Mouse (Mus musculus) testis, adult 2 months (tissue): ENCODE measurements around the gene Inafm1. TPM values are rescaled to one million over a fixed set of nuclear protein-coding genes. Genes with fewer than 3 reads are reported as not detected.
A peak's percentile ranks its signal among the peaks of the same experiment; 100 is the strongest.

Experiments used
- H3K27ac ChIP-seq: fragments of 200-500 bp; 2 replicates; pipeline ENCODE4 v1.5.1; 2012; ENCODE audit warnings: low read depth, low read length; ENCODE audit not compliant: control insufficient read depth, insufficient read depth
- H3K27me3 ChIP-seq: fragments of 200-500 bp; 2 replicates; pipeline ENCODE4 v1.6.1; 2012; ENCODE audit warnings: mild to moderate bottlenecking, low read length, moderate library complexity; ENCODE audit not compliant: control insufficient read depth, insufficient read depth
- H3K36me3 ChIP-seq: fragments of 200-500 bp; 2 replicates; pipeline ENCODE4 v1.6.1; 2012; ENCODE audit warnings: mild to moderate bottlenecking, low read length; ENCODE audit not compliant: control insufficient read depth, insufficient read depth
- H3K4me1 ChIP-seq: fragments of 200-500 bp; 2 replicates; pipeline ENCODE4 v1.6.1; 2012; ENCODE audit warnings: low read length; ENCODE audit not compliant: control insufficient read depth, insufficient read depth
- H3K4me3 ChIP-seq: fragments of 200-500 bp; 2 replicates; pipeline ENCODE4 v1.5.1; 2012; ENCODE audit warnings: low read depth, mild to moderate bottlenecking, low read length, moderate library complexity, mixed read lengths; ENCODE audit not compliant: control insufficient read depth
- CTCF ChIP-seq: fragments of 200-500 bp; IDR thresholded peaks from 2 replicates; pipeline ENCODE4 v1.5.1; 2012; ENCODE audit warnings: low read depth, mild to moderate bottlenecking, inconsistent platforms, low read length, moderate library complexity; ENCODE audit not compliant: control insufficient read depth, insufficient read depth, insufficient replicate concordance
- POLR2A ChIP-seq: fragments of 200-500 bp; IDR thresholded peaks from 2 replicates; pipeline ENCODE4 v1.6.1; 2012; ENCODE audit warnings: low read depth, mild to moderate bottlenecking, inconsistent platforms, low read length, moderate library complexity; ENCODE audit not compliant: control insufficient read depth
- polyA plus RNA-seq: library from polyadenylated mRNA; depleted of rRNA; stranded (reverse); fragments of >200 nt; gene quantifications from 2 replicates; pipeline ENCODE4 v1.2.3, GENCODE M21; 2012

Inafm1 gene
- polyA plus RNA-seq, 1 experiment = 19.5 TPM

DNA sequence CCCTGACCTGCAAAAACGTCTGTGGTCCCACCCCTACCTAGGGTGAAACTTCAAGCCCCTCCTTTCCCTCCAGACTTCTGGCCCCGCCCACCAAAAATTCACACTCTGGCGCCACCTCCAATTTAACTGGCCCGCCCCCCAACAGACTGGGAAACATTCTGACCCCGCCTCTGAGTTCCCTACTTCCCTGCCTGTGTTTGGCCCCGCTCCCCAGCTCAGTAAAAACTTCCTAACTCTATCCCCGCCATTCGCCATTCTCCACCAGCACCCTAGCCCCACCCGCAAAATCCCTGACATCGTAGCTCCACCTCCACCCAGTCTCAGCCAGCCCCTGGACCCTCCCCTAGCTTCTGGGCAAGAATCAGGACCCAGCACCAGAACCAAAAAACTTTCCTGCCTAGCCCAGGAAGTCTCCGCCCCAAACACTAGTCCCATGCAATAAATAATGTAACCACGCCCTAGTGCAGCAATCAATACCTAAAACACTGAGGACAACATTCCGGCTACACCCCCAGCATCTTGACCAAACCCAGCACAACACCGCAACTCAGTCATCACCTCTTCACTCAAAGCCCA, 12.1 kb upstream of the Inafm1 start:
- TF ChIP-seq POLR2A (no peak), CTCF (no peak)
- H3K27me3 ChIP-seq = no peaks in the 10 kb centered on the region
- peaks cover 10% of the 10 kb centered on the region for H3K4me1 ChIP-seq
- H3K36me3 ChIP-seq = peaks cover 6% of the 10 kb centered on the region
- H3K4me3 ChIP-seq = peak overlapping the region; percentile 91
- peak overlapping the region; percentile 80 for H3K27ac ChIP-seq

DNA sequence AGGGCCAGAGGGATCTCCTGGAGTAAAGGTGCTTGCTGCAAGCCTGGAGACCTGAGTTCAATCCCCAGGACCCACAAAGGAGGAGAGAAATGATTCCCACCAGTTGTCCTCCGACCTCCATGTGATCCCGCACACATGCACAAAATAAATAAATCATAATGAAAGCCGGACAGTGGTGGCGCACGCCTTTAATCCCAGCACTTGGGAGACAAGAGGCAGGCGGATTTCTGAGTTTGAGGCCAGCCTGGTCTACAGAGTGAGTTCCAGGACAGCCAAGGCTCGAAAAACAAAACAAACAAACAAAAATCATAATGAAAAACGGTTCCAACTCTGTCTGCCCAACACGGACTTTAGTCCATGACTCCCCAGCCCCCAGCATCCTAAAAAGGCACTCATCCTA, 11.5 kb upstream of the Inafm1 start:
- H3K4me1 ChIP-seq = peaks cover 10% of the 10 kb centered on the region
- no peak for TF ChIP-seq POLR2A
- no peak for TF ChIP-seq CTCF
- peak overlapping the region; percentile 91 for H3K4me3 ChIP-seq
- H3K27ac ChIP-seq = 0 out of 2 replicates have a peak overlapping the region, but pooled peaks have one; percentile 80
- H3K27me3 ChIP-seq = no peaks in the 10 kb centered on the region
- peaks cover 6% of the 10 kb centered on the region for H3K36me3 ChIP-seq

DNA sequence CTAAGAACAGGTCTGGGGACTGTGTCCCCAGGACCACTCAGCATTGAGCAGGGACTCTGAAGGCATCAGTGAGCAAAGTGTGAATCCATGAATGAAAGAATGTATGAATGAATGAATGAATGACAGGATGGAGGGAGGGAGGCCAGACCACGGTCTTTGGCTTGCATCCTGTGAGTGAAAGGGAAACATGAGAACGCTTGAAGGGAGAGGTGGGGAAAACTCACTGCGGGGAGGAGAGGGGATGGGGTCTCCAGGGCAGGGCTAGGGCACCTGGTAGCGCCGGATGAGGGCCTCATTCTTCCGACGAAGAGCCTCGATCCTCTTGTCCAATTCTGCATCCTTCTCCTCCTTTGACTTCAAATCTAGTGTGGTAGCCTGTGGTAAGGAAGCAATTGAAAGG, 10.6 kb upstream of the Inafm1 start:
- no peak for TF ChIP-seq CTCF
- TF ChIP-seq POLR2A = no peak
- Histone ChIP-seq H3K4me3 (no peak overlapping the region), H3K27ac (no peak overlapping the region), H3K4me1 (peaks cover 10% of the 10 kb centered on the region), H3K27me3 (no peaks in the 10 kb centered on the region), H3K36me3 (peaks cover 6% of the 10 kb centered on the region)

DNA sequence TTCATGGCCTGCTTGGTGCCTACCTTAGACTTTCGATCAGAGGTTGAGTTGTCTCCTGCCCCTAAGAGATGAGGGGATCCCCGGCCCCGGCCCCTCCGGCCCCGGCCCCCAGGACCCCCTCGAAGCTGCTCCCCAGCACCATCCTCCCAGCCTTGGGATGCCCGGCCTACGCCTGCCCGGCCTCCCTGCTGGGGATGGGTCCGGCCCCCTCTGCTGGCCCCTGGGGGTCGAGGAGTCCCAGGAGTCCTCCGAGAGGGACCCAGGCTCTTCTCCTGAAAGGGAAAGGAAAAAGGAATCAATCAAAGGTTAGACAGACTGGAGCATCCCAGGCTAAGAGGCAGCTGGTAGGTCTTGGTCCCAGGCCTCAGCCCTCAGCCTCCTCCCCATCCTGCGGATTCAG, 8.9 kb upstream of the Inafm1 start:
- no peak overlapping the region for H3K4me3 ChIP-seq
- no peak overlapping the region for H3K27ac ChIP-seq
- no peak for TF ChIP-seq CTCF
- no peak for TF ChIP-seq POLR2A
- H3K27me3 ChIP-seq = no peaks in the 10 kb centered on the region
- peaks cover 6% of the 10 kb centered on the region for H3K36me3 ChIP-seq
- H3K4me1 ChIP-seq = peaks cover 10% of the 10 kb centered on the region

DNA sequence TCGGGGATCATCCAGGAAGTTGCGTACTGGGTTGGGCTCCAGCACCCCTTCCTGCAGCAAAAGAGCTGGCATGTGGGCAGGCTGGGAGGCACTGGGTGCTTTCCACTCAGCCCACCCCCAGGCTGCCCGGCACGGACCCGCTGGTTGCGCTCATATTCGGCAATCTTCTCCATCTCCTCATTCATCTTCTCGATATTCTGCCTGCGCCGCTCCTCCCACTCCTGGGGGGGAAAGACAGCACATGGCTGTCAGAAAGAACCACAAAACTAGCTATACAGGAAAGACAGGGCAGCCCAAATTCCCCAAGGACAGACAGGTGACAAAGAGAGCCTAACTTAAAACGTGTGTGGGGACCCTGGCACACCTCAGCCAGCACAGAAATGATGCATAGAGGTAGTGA, 7.3 kb upstream of the Inafm1 start:
- H3K27ac ChIP-seq = no peak overlapping the region
- no peaks in the 10 kb centered on the region for H3K27me3 ChIP-seq
- no peak for TF ChIP-seq POLR2A
- no peak for TF ChIP-seq CTCF
- H3K4me1 ChIP-seq = peaks cover 10% of the 10 kb centered on the region
- peaks cover 6% of the 10 kb centered on the region for H3K36me3 ChIP-seq
- H3K4me3 ChIP-seq = no peak overlapping the region

DNA sequence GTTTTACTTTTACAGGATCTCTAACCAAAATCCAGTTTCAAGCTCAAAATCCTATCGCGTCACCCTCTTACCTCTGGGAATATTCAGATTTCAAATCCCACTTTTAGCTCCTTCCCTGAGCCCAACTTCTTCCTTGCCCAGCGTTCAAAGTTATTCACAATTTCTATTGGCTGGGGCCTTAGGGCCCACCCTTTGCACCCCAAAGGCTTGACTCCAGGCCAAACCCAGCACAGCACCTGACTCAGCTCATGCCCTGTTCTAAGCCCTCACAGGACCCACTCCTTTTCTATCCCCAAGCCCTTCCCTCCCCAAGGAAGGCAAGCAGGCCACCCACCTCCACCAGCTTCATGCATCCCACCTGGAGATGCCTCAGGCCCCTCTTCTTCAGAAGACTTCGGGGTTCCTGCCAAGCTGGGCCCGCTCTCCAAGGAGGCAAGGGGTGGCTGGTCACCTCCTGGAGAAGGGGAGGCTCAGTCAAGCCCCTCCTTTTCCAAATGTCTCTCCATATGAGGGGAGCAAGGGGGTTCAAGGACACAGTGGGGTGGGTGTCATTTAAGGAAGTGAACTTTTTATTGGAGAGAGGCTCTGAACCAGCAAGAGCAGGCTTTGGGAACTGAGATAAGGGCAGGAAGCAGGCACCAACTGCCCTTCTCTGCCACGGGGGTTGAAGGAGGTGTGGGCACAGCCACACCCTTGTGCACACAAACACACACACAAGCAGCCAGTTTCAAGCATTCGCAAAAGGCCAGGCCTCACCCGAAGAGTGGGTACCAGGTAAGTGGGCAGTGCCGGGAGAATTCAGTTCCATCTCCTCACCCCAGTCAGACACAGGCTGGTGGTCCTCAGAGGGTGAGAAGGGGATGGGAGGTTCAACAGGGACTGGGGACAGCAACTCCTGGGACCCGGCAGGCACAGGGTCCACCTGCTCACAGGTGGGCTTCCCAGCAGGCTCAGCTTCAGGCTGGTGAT, 1.8 kb upstream of the Inafm1 start:
- no peak for TF ChIP-seq CTCF
- TF ChIP-seq POLR2A = no peak
- H3K27me3 ChIP-seq = no peaks in the 10 kb centered on the region
- H3K4me1 ChIP-seq = peaks cover 19% of the 10 kb centered on the region
- H3K36me3 ChIP-seq = no peaks in the 10 kb centered on the region; the same call in 1 of the 2 replicates
- no peak overlapping the region for H3K27ac ChIP-seq
- no peak overlapping the region for H3K4me3 ChIP-seq

DNA sequence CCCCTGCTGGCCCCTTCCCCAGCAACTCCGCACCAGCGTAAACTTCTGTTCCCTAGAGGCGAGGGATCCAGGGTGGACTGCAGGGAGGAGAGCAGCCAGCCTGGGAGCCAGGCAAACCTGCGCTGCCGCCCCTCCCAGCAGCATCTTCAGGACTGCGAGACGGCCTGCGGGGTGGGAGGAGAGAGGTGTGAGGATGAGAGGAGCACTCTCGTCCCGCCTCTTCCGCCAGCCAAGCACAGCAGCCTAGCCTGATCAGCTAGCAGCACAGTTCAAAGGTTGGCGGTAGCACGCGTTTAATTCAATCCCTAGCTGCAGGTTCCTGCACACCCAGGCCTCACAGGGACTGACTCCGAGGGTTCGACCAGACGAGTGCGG, 336 bp upstream of the Inafm1 start:
- TF ChIP-seq POLR2A = no peak; the same call in 1 of the 2 replicates
- no peak for TF ChIP-seq CTCF
- H3K27ac ChIP-seq = peak overlapping the region; percentile 76
- peaks cover 19% of the 10 kb centered on the region for H3K4me1 ChIP-seq
- H3K4me3 ChIP-seq = peak overlapping the region; percentile 78
- H3K36me3 ChIP-seq = no peaks in the 10 kb centered on the region; the same call in 1 of the 2 replicates
- no peaks in the 10 kb centered on the region for H3K27me3 ChIP-seq
